Mouse (Mus musculus): ENCODE results near the gene Megf6.

Megf6 gene

GRCm38 (mm10) chr4:154312935-154313621, 142.5 kb downstream of the Megf6 start:
- in situ Hi-C loops (cut with MboI, MseI) = no loop called here

- in situ Hi-C loops (cut with MboI, MseI) = no loop called here
Observed at GRCm38 (mm10) chr4:154313622-154313967, 143.1 kb downstream of the Megf6 start.
